Mouse (Mus musculus) lung, adult 18-20 months (tissue): Measurements from ENCODE around the gene Kremen1.
A peak's percentile ranks its signal among the peaks of the same experiment; 100 is the strongest.

Experiments used
- DNase-seq, 2 experiments: peaks; one replicate each; pipeline ENCODE4 v3.0.0; 2022; ENCODE audit warnings: mixed read lengths in 2 of 2

Kremen1 gene

DNA sequence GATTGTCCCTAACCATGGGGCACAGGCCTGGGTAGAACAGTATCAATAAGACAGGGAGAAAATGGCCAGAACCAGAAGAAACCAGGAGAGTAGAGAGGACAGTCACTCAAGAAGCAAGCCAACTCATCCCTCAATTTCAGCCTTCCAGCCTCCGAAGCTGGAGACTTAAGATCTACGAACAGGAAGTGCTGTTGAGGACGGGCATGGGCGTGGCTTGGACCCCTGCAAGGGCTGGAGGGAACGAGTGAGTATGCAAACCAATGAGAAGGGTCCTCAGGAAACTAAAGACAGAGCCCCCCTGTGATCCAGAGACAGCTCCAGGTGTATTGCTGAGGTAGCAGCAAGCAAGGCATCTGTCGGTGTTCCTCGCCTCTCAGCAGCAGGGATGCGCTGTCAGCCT, 97.0 kb downstream of the Kremen1 start:
- no peak for DNase-seq

- DNase-seq, result no peak
These were observed 97.9 kb downstream of the Kremen1 start for GRCm38 (mm10) chr11:5163421-5163820.

DNA sequence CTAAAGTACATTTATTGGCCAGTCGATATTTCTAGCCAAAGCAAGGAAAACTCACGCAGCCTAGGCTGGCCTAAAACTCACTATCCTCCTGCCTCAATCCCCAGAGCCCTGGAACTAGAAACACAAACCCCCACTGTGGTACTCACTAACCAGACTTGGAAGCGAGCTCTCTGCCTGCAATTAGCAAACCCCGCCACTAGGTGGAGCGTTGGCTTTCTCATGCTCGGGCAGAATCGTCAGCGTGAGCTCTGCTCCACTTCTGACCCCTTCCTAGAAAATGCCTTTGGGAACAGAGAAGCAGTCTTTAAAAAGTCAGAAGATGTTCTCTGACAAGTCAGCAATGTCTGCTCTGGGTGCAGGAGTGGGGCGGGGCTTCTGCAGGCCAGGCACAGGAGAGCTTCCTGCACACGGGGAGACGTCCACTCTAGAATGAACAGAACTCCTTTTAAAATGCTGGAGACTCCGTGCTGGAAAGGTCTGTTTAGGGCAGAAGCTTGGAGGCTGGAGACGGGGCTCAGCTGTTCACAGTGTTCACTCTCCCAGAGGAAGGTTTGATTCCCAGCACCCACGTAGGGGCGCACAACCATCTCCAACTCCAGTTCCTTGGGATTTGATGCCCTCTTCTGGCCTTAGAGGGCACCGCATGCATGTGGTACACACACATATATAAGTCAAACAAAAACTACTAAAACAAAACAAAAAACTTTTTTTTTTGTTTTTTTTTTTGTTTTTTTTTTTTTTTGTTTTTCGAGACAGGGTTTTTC, 100.5 kb downstream of the Kremen1 start:
- DNase-seq, result peak in 1 of 2 experiments; percentile 47

DNA sequence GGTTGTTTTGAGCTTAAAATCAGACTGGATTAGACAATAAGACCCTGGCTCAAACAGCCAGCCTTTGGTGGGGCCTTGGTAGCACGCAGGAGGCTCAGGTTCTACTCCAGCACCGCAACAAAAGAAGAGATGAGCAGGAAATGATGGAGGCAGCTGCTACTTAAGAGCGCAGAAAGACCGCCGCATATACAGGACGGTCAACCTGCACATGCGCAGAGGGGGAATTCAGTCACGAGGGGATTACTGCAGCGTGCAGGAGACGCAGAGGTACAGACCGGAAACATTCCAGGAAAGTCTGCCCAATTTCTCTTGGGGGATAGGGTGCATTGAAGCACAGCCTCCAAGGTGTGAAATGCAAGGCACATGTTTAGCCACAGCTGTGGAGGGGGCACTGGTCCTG, 103.3 kb downstream of the Kremen1 start:
- no peak for DNase-seq

- DNase-seq, result no peak
These were observed 106.2 kb downstream of the Kremen1 start for GRCm38 (mm10) chr11:5154961-5155805.

GRCm38 (mm10) chr11:5151680-5152337, 109.5 kb downstream of the Kremen1 start, which contains the start of gene Emid1:
Gene Emid1 (minus strand): TSS chr11:5152257.
- no peak for DNase-seq

DNA sequence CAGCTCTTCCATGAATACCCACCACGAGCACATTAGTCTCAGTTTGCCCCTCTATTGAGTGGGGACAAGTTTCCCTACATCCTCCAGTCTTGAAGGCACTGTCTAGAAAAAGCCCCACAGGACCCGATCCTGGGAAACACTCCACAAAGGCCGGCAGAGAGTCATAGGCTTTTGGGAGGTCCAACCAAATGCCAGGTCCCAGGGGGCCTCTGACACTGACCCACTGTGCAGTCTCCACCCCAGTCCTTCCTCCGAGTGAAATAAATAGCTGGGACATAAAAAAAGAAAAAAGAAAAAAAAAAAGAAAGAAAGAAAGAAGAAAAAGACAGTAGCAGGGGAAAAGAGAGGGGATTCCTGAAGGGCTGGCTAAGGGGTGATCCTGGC, 110.1 kb downstream of the Kremen1 start:
- no peak for DNase-seq

DNA sequence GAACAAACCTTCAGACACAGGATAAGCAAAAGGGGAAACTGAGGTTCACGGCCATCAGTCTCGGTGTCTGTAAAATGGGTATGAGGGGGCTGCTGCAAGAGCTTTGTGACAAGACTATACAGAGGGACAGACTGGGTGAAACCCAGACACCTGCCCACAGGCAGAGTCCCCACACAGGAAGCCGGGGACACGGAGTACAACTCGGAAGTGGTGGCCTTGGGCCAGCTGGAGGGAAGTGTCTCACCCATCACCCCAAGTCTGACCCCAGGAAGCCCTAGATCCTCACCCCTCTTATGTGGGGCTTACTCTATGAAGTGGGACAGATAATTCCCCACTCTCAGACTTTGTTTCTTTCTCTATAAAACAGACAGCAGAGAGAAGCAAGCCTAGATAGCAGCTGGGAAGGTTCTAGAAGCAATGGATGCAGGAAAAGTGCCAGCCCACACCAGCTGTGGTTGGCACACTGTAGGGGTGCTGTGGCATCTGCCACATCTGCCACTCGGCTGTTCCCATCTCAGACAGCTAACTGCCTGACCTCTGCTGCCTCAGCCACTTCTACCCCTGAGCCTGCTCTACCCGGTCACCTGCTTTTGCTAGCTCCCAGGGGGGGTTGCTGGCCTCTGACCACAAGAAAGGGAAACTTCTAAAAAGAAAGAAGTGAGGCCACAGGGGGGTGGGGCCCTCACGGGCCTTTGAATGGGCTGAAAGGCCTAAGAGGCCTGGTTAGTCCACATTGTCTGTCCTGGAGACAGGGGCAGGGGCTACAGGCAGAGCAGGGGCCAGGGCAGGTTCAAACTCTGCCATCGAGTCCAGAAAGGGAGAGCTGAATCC, 110.7 kb downstream of the Kremen1 start:
- no peak for DNase-seq

- DNase-seq, result no peak
These were observed 111.4 kb downstream of the Kremen1 start for GRCm38 (mm10) chr11:5149955-5150354.

- no peak for DNase-seq
These were observed 112.1 kb downstream of the Kremen1 start for GRCm38 (mm10) chr11:5149249-5149648.

DNA sequence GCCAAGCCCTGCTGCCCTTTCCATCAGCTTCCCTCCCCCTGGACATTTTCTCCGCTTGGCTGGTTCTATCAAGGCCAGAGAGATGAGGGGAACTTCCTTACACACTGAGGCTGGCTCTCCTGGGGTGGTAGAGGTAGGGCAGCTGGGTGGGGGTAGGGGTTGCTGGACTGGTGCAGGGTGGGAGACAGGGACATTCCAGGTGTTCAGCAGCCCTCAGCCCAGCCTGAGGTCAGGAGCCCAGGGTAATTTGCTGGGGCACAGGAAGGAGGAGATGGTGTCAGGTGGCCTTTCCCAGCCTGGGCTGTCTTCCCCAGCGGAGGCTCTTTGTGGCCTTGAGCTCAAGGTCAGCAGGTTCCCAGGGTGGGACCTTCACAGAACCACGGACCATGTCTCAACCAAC, 115.8 kb downstream of the Kremen1 start:
- no peak for DNase-seq

GRCm38 (mm10) chr11:5141965-5142364, 119.4 kb downstream of the Kremen1 start:
- DNase-seq, result peak in 1 of 2 experiments; percentile 41
